Mouse (Mus musculus) ES-E14 (cell line): ENCODE results near the gene Terb2.

Experiments
- CHD2 ChIP-seq: IDR thresholded peaks from 2 replicates; pipeline ENCODE4 v1.6.1; 2014; ENCODE audit warnings: mild to moderate bottlenecking, low read depth, low read length, inconsistent platforms
- ZNF384 ChIP-seq: IDR thresholded peaks from 2 replicates; pipeline ENCODE4 v1.6.1; 2012; ENCODE audit warnings: low read depth, low read length, inconsistent platforms

GRCm38 (mm10) chr2:122140815-122141214 lies 45.3 kb upstream of the Terb2 start:
- TF ChIP-seq CHD2 = no peak
- TF ChIP-seq ZNF384 = no peak
